Mouse (Mus musculus) kidney, postnatal 4 days (tissue): ENCODE results near the gene Lrsam1.

Source experiments
- DNase-seq, 2 experiments: peaks; one replicate each; pipeline ENCODE4 v3.0.0; 2021; ENCODE audit warnings: mixed read lengths in 2 of 2

Gene Lrsam1

DNA sequence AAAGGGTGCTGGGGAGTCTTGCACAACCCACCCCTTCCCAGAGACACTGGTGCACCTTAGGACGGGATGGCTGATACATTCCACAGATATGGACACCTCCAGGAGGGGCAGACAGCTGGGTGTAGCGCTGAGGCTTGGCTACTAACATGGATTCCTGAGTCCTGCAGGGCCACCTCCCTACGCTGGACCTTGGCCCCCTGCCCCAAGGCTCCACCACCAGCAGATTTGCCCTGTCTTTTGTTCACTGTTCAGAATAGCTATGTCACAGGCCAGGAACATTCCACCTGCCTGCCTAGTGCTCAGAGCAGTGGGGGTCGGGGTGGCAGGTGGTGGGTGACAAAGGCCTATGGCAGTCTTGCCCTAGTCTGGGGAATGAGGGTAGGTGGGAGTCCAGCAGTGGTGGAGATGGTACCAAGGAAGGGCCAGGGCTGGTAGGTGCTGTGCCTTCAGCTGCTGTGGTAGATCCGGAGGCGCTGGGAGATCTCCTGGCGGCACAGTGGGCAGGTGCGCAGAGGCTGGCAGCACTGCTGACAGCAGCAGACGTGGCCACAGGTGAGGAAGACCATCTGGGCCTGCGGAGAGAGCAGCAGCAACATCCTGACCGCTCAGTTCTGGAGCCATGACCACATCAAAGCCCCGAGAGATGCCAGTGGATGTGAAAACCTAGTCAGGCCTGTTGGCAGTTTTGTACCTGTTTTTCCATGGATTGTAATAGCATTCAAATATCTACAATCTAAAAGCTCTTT lies 34.9 kb downstream of the Lrsam1 start:
- peak in 1 of 2 experiments; percentile 34 for DNase-seq

DNA sequence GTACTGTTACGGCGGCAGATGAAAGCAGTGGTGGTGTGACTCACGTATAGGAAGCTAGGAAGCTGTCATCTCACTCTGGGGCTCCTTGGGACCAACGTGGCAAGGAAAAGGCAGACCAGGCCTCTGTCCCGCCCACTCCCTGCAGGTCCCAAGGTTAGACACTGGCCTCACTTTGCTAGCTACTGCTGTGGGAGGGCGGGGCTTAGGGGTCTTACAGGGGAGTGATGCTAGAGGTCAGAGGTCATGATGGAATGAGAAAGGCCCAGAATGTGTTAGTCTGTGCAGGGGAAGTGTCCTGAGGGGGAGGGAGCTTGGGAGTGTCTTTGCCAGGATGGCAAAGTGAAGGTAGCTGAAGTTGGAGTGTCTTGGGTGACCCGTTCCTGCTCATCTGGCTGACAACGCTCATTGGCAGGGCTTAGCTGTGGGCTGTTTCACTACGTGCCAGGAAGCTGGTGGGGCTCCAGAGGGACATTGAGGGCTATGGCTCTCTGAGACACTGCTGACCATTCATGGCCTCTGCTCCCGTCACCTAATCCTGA lies 37.0 kb downstream of the Lrsam1 start:
- DNase-seq = no peak

DNA sequence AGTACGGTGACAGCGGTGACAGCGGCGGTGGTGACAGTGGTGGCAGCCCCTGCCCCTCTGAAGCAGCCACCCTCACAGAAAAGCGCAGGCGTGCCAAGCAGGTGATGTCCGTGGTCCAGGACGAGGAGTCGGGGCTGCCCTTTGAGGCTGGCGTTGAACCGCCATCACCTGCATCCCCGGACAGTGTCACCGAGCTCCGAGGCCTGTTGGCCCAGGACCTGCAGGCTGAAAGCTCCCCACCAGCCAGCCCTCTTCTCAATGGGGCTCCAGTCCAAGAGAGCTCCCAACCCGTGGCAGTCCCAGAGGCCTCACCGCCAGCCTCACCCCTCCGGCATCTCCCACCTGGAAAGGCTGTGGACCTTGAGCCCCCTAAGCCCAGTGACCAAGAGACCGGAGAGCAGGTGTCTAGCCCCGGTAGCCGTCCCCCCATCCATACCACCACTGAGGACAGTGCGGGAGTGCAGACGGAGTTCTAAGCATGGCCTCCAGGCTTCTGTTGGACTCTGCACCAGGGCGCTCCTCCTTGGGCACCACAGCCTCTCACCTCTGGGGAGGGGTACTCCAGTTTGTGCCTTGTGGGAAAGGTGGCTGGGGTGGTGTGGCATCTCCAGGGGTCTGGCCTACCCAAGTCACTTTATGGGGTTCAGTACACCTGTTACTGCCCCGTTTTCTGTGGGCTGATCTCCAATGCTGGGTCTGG lies 37.7 kb downstream of the Lrsam1 start:
- DNase-seq = no peak

DNA sequence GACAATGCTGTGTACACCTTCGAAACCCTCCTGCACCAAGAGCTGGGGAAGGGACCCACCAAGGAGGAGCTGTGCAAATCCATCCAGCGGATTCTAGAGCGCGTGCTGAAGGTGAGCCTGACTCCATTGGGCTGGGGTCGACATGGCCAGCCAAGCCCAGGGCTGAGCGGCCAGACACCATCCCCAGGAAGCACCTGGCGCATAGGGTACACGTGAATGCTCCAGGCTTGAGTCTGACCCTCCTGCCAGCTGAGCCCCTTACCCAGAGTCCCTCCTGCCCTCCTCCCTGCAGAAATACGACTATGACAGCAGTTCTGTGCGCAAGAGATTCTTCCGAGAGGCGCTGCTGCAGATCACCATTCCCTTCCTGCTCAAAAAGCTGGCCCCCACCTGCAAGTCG lies 38.9 kb downstream of the Lrsam1 start:
- no peak for DNase-seq

DNA sequence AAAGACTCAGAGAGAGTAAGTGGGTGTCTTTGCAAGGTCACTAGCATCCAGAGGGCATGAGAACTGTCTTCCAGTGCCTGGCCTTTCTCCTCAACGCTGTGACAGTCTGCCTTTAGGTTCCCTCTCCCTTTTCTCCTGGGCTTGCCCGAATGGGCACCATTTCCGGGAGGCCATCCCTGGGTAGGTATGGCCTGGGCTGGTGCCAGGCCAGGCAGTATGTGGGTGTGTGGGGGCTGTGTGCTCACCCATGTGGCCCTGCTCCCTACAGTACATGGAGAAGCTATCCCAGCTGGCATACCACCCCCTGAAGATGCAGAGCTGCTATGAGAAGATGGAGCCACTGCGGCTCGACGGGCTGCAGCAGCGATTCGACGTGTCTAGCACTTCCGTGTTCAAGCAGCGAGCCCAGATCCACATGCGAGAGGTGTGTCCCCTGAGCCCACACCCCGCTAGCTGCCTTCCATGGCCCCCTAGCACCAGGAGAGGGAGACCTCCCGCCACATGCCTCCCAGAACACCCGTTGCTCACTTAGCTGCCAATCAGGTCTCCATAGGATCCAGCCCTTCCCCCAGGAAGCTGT lies 39.5 kb downstream of the Lrsam1 start:
- DNase-seq = no peak

DNA sequence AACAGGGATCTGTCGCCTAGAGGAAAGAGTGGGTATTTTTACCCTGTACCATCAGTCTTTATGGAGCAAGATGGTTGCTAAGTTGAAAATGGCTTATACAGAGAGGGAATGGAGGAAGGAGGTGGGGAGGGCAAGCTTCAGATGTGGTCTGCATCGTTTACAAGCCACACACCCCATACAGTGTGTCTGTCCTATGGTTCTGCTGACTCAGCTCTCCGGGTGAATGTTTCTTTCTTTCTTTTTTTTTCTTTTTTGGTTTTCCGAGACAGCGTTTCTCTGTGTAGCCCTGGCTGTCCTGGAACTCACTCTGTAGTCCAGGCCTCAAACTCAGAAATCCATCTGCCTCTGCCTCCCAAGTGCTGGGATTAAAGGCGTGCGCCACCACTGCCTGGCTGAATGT lies 40.2 kb downstream of the Lrsam1 start:
- DNase-seq = no peak

DNA sequence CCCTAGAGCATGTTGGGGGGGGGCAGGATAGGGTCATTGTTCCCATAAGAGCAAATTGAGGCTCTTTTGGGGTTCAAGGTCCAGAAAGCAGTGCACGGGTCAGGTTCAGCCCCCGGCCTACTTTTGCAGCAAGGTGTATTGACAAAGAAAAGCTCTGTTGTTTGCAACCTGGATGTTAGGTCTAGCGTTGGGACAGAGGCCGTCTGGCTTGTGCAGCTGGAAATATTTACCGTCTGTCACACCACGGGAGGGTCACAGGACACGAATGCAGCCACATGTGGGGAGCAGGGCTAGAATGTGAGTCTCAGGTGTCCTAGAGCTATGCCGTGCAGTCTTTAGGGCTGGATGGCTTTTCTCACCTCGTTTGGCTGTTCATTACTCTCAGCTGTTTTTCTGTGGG lies 43.0 kb downstream of the Lrsam1 start:
- no peak for DNase-seq

DNA sequence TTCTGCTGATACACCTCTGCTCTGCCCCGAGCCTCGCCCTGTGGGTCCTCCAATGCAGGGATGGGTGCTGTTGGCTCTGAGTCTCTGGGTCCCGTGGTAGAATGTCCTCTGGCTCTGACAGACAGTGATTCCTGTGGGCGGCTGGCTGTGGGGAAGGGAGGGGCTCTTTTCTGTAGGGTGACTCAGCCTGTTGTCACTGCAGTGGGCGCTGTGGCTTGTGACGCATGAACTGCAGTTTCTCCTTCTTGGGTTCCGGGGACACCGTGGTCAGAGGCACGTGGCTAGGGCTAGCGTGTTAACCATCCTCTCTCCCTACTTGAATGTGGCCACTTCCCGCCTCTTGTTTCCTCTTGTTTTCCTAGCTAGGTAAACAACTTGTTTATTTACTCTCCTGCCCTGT lies 43.9 kb downstream of the Lrsam1 start:
- DNase-seq = no peak

DNA sequence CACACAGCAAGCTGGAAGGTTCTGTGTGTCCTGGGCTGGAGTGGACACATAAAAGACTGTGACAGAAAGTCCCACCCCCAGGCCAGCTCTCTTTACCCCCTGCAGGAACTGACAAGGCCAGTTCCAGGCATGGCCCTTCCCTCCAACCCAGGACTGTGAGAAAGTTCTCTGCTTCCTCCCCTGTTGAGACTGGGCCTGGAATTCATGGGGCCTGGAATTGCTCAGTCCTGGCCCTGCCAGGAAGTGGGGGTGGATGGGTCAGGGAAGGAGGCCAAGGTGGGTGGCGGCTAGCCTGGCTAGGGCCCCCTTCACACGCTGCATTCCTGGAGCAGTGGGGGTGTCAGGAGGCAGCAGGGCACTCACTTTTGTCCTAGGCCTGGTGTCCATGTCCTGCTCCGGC lies 46.5 kb downstream of the Lrsam1 start:
- DNase-seq = peak; percentile 75 to 86

DNA sequence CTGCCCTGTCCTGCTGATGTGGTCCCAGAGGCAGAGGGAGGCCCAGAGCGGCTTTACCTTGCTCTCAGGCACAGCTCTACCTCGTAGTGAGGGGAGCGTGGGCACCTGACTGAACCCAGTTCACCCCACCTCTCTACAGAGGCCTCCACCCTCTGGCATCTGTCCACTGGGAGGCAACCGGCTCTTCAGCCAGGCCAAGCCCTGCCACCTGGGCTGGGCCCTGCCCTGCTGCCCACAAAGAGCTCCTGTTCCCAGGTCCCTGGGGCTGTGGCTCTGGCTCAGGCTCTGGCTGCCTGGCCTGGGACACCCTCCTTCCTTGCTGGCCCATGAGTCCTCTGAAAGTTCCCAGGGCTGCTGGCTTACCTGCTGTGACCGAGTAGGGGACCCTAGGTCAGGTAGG lies 47.1 kb downstream of the Lrsam1 start:
- peak in 1 of 2 experiments; percentile 45 for DNase-seq

DNA sequence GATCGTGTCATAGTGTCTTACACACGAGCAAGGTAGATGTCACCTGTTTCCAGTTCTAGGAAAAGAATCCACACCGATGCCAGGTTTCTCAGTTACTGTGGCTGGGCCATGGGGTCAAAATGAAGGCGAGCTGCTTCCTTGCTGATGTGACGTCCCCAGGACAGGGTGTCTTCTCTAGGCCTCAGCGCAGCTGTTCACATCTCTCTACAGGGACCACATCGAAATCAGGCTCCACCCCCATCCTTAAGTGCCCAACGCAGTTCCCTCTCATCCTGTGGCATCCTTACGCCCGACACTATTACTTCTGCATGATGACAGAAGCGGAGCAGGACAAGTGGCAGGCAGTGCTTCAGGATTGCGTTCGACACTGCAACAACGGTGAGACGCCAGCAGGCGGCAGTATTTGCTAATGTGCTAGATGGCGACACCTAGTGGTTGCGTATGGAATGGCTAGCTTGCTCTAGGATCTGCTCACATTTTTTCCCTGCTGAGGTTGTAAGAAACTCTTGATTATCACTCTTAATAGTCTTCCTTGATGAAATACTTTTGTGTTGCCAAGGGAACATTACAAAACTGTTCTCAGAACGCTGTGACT lies 49.1 kb downstream of the Lrsam1 start:
- peak; percentile 92 for DNase-seq

DNA sequence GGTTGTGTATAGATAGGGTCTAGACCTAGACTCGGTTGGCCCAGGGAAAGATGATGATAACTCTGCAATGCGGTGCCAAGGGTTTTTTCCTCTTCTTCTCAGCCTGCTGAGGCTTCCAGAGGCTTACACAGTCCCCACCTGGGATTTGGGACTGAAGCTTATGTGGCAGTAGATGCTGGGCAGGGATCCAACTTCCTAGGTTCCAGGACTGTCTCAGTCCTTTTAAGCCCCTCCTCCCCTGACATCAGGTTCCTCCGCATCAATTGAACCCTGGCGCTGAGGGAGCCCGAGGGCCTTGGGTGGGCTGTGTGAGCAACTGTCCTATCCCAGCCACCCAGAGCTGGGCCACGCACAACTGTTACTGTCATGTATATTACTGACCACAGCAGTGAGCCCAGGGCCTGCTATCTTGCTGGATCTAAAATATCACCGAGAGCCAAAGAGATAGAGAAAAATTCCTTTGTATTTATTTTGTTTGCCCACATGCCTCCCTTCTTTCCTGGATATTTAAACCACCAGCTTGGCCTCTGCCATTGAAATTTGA lies 49.7 kb downstream of the Lrsam1 start:
- DNase-seq = no peak

DNA sequence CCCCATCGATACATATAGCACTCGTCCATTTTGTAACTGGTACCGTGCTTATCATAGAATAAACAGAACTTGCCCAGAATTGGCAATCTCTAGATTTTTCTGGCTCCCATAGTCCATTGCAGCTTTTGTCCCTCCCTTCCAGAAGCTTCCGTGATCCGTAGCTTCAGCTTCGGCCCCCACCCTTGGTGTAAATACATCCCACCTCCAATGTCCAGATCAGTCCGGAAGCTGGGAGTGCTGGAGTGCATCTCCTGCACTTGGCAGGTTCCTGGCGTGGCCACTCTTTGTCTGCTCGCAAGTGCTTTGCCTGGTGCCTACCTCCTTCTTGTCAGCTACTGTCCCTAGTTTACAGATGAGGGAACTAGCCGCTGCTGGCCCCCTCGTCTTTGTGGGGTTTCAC lies 52.6 kb downstream of the Lrsam1 start:
- peak; percentile 46 to 66 for DNase-seq

DNA sequence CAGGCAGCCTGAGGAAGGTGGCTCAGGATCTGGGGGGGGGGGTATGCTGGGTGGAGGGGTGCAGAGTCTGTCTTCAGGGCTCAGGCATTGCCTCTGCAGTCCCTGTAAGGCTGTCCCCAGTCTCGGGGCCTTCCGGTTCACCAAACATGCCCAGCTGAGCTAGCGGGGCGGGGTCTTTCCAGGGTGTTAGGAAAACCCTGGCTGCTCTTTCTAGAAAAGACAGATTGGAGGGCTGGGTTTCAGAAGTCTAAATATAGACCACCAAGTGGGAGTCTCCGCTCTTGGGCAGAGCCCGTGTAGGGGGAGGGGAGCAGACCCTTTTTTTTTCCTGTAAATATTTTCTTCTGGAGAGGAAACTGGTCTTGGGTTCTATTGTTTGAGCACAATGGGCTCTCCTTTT lies 53.1 kb downstream of the Lrsam1 start:
- peak; percentile 79 to 86 for DNase-seq

DNA sequence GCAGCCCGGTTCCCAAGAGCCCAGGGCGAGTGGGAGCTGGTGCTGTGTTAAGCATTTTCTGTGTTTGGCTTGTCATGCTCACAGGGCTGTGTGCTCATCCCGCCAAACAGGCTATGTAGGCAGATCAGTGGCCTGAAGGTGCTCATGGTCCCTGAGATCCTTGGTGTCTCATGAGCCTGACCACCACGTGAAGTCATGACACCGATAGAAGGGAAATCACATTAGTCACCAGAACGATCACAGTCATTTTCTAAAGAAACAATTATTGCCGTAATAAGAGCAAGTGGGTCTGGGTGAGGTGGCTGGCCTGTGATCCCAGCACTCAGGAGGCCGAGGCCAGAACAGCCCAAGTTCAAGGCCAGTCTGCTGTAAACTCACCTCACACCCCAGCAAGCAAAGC lies 54.0 kb downstream of the Lrsam1 start:
- DNase-seq = peak; percentile 45 to 61

DNA sequence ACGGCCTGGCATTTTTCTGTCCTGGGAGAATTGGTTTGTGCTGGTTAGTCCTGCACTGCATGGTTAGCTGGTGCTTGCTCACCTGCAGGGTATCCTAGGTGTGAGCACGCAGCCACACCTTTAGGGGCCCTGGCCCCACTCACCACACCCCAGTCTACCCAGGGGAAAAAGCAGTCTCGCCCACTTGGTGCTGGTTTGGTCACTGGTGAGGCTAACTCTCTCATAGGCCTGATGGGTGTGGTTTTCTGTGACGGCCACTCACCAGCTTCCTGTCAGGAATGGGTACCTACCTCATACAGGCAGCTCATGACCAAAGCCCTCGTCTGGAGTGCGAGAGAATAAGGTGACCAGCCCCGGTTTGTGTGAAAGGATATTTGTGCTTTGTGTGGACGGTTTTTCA lies 56.1 kb downstream of the Lrsam1 start:
- DNase-seq = no peak

DNA sequence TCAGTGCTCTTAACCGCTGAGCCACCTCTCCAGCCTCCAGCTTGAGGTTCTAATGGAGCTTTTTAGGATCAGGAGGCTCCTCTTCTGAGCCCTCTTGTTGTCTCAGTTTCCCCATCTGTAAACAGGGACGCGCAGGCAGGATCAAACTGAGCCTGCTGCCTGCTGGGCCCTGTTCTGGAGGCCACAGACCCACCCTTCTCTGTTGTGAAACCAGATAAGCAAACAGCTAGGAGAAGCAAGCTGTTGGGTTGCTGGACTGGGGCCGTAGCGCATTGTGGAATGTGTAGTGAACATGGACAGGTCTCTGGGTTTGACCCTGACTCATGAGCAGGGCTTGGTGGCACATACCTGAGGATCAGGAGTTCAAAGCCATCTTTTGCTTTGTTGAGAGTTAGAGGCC lies 56.8 kb downstream of the Lrsam1 start:
- no peak for DNase-seq

DNA sequence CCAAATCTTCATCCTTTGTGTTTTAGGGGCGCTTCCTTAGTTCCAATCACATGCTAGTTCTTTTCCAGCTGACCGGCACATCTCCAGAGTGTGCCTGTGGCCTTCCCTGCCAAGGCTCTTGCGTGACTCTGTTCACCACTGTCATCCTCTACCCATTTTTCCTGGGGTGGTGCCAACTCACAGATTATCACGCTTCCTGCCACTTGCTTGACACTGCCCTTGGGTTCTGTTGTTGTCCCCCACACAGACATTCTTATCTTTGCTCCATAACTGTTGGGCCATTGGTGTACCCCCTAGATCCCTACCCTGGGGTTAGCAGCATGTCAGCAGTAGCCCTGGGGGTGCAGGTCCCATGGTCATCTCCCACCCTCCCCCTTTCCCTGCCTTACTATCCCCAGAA lies 57.9 kb downstream of the Lrsam1 start:
- DNase-seq = no peak

DNA sequence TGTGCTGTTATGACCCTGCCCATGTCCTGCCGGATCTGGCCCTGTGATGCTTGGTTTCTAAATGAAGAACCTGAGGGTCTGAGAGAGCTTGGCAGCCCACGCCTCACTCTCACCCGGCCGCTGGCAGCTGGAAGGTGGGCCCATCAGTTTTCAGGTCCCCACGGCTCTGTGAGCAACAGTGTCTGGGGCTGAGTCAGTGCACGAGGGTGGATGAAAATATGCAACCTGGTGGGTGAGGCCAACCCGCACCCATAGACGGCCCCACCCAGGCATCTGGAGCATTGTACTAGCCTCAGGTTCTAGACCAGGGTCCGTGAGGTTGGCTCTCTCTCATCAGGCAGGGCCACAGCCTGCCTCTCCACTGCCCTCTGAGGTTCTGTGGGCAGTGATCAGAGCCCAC lies 59.3 kb downstream of the Lrsam1 start:
- no peak for DNase-seq

DNA sequence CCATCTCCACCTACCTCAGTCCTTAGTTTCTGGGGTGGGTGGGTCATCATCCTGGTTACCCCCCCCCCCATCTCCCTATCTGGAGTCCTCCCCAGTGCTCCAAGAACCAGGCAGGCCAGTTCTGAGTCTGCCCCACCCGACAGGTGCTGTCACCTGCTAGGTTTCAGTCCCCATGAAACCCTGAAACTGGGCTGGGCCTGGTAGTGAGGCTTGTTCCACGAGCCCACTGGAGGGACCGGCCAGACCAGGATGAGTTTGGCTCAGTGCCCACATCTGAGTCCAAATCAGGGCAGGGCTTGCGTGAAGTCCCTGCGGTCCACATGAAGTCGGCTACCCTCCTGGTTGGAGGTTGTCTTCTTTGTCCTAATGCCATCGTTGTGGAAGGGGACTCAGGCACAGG lies 62.4 kb downstream of the Lrsam1 start:
- peak in 1 of 2 experiments; percentile 64 for DNase-seq

DNA sequence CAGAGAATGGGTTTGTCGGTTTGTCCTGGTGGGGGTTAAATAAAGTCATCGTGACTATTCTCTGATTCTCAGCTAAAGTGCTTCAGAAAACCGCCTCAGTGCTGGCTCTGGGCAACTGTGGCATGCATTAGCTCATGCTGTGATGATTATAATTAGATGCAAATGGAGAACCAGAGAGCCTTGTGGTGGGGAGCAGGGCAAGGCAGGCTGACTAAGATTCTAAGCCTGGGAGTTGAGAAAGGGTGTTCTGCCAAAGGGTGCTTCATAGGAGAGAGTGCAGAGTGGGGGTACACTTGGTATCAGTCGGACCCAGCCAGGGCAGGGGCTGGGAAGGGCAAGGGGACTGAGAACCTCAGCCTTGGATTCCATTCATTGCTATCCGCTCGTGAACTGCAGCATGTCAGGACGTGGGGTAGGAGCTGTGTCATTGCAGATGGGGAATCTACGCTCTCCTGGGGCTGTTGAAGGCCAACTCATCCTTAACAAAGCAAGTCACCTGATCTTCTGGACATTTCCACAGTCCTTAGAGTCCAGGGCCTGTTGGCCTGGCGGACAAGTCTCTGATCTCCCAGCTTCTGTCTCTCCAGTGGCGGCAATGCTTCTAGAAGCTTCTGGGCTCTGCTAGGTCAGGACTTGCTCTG lies 64.8 kb downstream of the Lrsam1 start:
- no peak for DNase-seq

DNA sequence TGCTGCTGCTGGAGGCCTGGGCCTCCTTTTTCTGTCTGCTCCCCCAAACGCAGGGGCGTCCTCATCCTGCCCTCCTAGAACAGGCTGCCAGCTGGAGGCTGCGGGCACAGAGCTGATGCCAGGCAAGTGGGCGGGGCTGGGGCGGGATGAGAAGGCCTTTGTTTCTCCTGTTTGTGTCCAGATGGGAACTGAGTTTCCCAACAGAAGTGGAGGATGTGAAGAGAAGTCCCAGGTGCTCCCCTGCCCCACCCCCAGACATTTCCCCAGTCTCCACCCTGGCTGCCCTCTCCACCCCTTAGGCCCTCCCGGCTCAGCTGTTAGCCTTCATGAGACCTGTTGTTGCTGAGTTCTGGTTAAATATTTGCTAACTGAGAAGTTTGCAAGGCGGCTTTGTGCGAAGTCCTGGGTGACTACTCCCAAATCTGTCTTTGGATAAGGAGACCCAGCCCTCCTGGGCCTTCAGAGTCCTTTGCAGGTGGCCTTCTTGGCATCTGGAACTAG lies 65.8 kb downstream of the Lrsam1 start:
- DNase-seq = peak; percentile 65 to 77

DNA sequence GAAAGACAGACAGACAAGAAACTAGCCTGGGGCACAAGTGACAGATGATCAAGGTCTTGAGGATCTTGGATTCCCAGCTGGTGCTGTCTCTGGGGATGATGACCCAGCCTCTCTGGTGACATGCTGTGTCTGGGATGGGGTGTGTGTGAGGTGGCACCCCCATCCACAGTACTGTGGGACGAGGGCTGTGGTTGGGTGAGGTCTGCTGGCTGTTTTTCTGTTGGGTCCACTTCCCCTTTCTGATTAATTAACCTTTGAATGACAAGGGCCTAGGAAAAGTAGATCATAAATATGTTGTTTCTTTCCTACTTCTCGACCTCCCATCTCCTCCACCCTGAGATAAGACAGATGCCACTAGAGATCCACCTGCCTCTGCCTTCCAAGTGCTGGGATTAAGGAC lies 67.3 kb downstream of the Lrsam1 start:
- no peak for DNase-seq
